Mouse (Mus musculus) ES-Bruce4 (cell line): Measurements from ENCODE around the gene Olfr149. TPM values are rescaled to one million over a fixed set of nuclear protein-coding genes. Genes with fewer than 3 reads are reported as not detected.
A peak's percentile ranks its signal among the peaks of the same experiment; 100 is the strongest.

Experiments
- H3K27ac ChIP-seq: 2 replicates; pipeline ENCODE4 v1.5.1; 2012; ENCODE audit warnings: low read length, inconsistent platforms; ENCODE audit not compliant: insufficient read depth
- H3K27me3 ChIP-seq: 2 replicates; pipeline ENCODE4 v1.6.1; 2012; ENCODE audit warnings: mild to moderate bottlenecking, low read length, inconsistent platforms; ENCODE audit not compliant: control insufficient read depth, poor library complexity, insufficient read depth, severe bottlenecking
- H3K36me3 ChIP-seq: 2 replicates; pipeline ENCODE4 v1.6.1; 2012; ENCODE audit warnings: inconsistent platforms, mild to moderate bottlenecking, low read length, moderate library complexity; ENCODE audit not compliant: control insufficient read depth, poor library complexity, insufficient read depth, severe bottlenecking
- H3K4me1 ChIP-seq: one replicate; pipeline ENCODE4 v1.8.1; 2011; ENCODE audit warnings: low read length; ENCODE audit not compliant: control insufficient read depth, insufficient read depth
- H3K4me3 ChIP-seq: 2 replicates; pipeline ENCODE4 v1.5.1; 2011; ENCODE audit warnings: low read depth, mild to moderate bottlenecking, low read length
- H3K9ac ChIP-seq: 2 replicates; pipeline ENCODE4 v1.6.1; 2012; ENCODE audit warnings: low read depth, mild to moderate bottlenecking, inconsistent platforms; ENCODE audit not compliant: poor library complexity, severe bottlenecking
- H3K9me3 ChIP-seq: replicated peaks from 2 replicates; pipeline ENCODE4 v1.6.1; 2012; ENCODE audit warnings: mild to moderate bottlenecking, low read length, inconsistent platforms; ENCODE audit not compliant: control insufficient read depth, poor library complexity, insufficient read depth, severe bottlenecking
- CTCF ChIP-seq: IDR thresholded peaks from one replicate; pipeline ENCODE4 v1.8.1; 2011; ENCODE audit warnings: low read depth, low read length
- EP300 ChIP-seq: IDR thresholded peaks from 2 replicates; pipeline ENCODE4 v1.6.1; 2011; ENCODE audit warnings: low read depth, low read length; ENCODE audit not compliant: insufficient read depth
- POLR2A ChIP-seq: IDR thresholded peaks from one replicate; pipeline ENCODE4 v1.8.1; 2011; ENCODE audit warnings: low read length; ENCODE audit not compliant: insufficient read depth
- polyA plus RNA-seq: library from polyadenylated mRNA; stranded (reverse); fragments of >200 nt; gene quantifications from 2 replicates; pipeline ENCODE4 v1.2.4, GENCODE M21; 2011; ENCODE audit warnings: low read depth; ENCODE audit not compliant: missing spikeins, insufficient read depth, insufficient read length

Gene Olfr149
- not detected in 2 replicates for polyA plus RNA-seq

DNA sequence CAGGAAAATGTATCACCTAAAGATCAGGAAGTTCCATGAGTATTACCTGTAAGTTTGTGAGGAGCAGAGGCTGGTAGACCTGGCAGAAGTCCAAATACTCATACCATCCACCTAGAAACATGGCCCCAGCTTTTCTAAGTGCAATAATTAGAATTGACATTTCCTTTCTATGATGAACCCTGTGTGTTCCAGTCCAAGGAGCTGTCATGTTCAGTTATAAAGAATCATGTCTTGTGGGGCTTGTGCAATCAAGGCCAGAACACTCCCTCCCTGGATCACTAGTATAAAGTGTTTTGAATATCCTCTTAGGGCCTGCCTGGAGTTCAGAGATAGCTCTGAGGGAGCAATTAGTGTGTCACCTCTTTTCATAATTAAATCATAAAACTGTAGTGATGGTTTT lies at the start of gene Olfr149:
Olfr149 (minus strand) TSS at position 101 of the 400 bp plus-strand sequence.
- Histone ChIP-seq H3K9me3 (no peaks in the 10 kb centered on the region), H3K4me3 (no peak within 1 kb of the TSS), H3K36me3 (no peaks in the 10 kb centered on the region), H3K27ac (no peak within 1 kb of the TSS), H3K4me1 (no peaks in the 10 kb centered on the region), H3K9ac (no peak within 1 kb of the TSS), H3K27me3 (no peaks in the 10 kb centered on the region)
- TF ChIP-seq POLR2A (no peak), EP300 (no peak), CTCF (no peak)

DNA sequence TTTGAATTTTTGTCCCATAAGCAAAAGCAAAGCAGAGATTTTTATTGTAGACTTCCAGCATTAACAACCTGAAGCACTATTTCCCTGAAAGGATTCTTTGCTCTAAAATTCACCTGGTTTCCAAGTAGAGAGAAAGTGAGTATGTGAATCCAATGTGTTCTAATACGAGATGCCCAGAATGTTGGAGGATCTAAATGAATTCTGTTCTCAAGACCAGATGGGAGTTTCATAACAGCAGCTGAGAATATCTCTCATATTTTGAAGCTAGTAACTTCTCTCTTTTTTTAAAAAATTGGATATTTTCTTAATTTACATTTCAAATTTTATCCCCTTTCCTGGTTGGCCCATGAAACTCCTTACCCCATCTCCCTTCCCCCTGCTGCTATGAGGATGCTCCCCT lies 39.5 kb upstream of the Olfr149 start:
- H3K27me3 ChIP-seq, result no peaks in the 10 kb centered on the region
- no peak overlapping the region for H3K4me3 ChIP-seq
- no peak overlapping the region for H3K9ac ChIP-seq

DNA sequence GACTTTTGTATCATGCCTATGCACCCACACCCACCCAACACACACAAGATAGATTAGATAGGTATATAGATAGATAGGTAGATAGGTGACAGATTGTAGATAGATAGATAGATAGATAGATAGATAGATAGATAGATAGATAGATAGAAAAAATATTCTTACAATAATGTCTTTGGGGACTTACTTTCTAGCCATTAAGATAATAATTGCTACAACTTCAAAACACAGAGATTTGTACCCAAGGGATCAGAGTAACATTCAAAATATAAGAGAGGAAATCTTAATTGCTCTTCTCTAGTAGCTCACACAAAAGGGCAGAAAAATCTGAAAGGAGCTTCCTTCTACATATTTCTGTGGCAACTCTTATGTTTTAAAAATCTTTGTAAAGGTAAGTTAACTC lies 39.0 kb upstream of the Olfr149 start, which contains the start of gene Olfr967:
Olfr967 (plus strand) TSS at position 301 of the 400 bp plus-strand sequence.
- no peak for TF ChIP-seq CTCF
- no peak for TF ChIP-seq EP300
- no peak for TF ChIP-seq POLR2A
- Histone ChIP-seq H3K9me3 (0 out of 2 replicates have a peak, but pooled peaks cover 6% of the 10 kb centered on the region), H3K9ac (no peak within 1 kb of the TSS), H3K4me1 (no peaks in the 10 kb centered on the region), H3K27me3 (no peaks in the 10 kb centered on the region), H3K36me3 (no peaks in the 10 kb centered on the region), H3K27ac (no peak within 1 kb of the TSS), H3K4me3 (no peak within 1 kb of the TSS)

More for the DNA sequence above, 39.5 kb upstream of the Olfr149 start:
- Histone ChIP-seq H3K36me3 (no peaks in the 10 kb centered on the region), H3K9me3 (0 out of 2 replicates have a peak, but pooled peaks cover 6% of the 10 kb centered on the region), H3K4me1 (no peaks in the 10 kb centered on the region), H3K27ac (no peak overlapping the region)
- no peak for TF ChIP-seq CTCF
- no peak for TF ChIP-seq EP300
- TF ChIP-seq POLR2A, result no peak

DNA sequence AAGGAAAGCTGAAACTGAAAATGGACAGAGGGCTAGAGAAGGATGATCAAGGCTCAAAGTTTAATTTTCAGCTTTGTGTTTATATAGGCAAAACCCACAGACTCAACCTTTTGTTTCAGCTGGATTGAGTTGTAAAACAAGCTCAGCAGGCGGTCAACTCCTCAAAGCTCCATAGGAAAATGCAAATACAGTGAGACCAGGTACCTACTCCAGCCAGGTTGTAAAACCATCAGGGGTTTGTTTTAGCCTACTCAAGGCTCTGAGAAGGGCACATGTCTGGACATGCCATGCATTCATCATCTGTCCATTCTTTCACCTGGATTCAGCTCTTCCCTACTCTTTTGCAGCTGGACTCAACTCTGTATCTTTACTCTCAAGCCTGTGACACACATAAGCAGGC lies 33.8 kb upstream of the Olfr149 start:
- peaks cover 2% of the 10 kb centered on the region for H3K4me1 ChIP-seq
- peaks cover 2% of the 10 kb centered on the region; the same call in 1 of the 2 replicates for H3K27me3 ChIP-seq
- peak overlapping the region; percentile 90 for H3K27ac ChIP-seq
- TF ChIP-seq EP300, result no peak
- TF ChIP-seq POLR2A, result no peak
- TF ChIP-seq CTCF, result no peak
- 0 out of 2 replicates have a peak, but pooled peaks cover 6% of the 10 kb centered on the region for H3K9me3 ChIP-seq
- no peaks in the 10 kb centered on the region for H3K36me3 ChIP-seq
- no peak overlapping the region for H3K4me3 ChIP-seq
- H3K9ac ChIP-seq, result no peak overlapping the region

DNA sequence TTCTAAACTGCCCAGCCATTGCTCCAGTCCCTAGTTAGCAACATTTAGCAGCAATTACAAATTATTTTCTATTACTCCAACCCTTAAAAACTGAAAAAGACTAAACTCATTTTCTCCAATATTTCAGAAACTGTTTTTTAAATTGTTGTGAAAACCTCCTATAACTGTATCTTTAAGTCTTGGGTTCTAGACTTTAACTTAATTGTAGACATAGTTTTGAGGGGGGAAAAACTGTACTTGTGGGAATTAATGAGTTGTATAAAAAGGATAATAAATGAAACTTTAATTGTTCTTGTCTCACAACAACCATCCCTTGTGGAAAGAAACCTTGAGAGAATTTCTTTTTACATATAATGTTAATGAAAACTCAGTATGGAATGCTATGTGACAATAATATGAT lies 23.8 kb upstream of the Olfr149 start, which contains the start of gene Olfr150:
Olfr150 (plus strand) TSS at position 301 of the 400 bp plus-strand sequence.
- no peak within 1 kb of the TSS for H3K4me3 ChIP-seq
- no peaks in the 10 kb centered on the region; the same call in 1 of the 2 replicates for H3K27me3 ChIP-seq
- no peak within 1 kb of the TSS for H3K27ac ChIP-seq
- no peaks in the 10 kb centered on the region for H3K4me1 ChIP-seq
- TF ChIP-seq EP300, result no peak
- TF ChIP-seq CTCF, result no peak
- TF ChIP-seq POLR2A, result no peak
- H3K9ac ChIP-seq, result no peak within 1 kb of the TSS
- H3K9me3 ChIP-seq, result no peaks in the 10 kb centered on the region
- H3K36me3 ChIP-seq, result no peaks in the 10 kb centered on the region

DNA sequence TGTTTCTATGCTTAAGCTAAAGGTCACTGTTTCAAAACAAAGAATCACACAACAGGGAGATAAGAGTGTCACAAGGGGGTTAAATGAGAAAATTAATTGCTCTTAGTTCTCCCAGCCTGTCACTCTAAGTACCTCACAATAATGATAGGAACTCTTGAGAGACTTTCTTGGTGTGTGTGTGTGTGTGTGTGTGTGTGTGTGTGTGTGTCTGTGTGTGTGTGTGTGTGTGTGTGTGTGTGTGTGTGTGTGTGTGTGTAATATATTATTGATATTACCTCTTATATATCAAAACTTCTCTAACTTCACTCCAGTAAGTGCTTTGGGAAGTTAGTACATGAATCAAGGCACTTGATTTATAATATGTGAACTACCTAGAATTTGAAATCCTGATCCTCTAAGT lies 4.1 kb upstream of the Olfr149 start, which contains the start of gene Olfr965:
Olfr965 (plus strand) TSS at position 301 of the 400 bp plus-strand sequence.
- H3K9me3 ChIP-seq, result no peaks in the 10 kb centered on the region
- no peak within 1 kb of the TSS for H3K4me3 ChIP-seq
- no peak within 1 kb of the TSS for H3K9ac ChIP-seq
- no peak within 1 kb of the TSS for H3K27ac ChIP-seq
- H3K27me3 ChIP-seq, result no peaks in the 10 kb centered on the region
- H3K36me3 ChIP-seq, result no peaks in the 10 kb centered on the region
- H3K4me1 ChIP-seq, result no peaks in the 10 kb centered on the region
- TF ChIP-seq POLR2A (no peak), EP300 (no peak), CTCF (no peak)
